10 mouse cellular contexts compared by ENCODE assay signal in genomic region chr9:107464130-107464529, GRCm38 (mm10).
DNase-seq lines count a peak whose midpoint lies in the region; ATAC-seq and TF ChIP-seq lines count a peak whose summit lies in the region.
"Had no signal": no experiment of that assay in that cellular context is flagged by ENCODE, and none has a peak within 500 bp of the region (broad histone marks: within the 10 kb centered on the region; RNA-seq: fewer than 3 reads in every experiment).

No protein-coding gene starts in this region.

- no peaks in the 10 kb centered on the region for H3K27me3 ChIP-seq in heart, embryonic 16.5 days (ENCODE audit: control insufficient read depth, insufficient read depth, low read length)
- H3K27me3 ChIP-seq in forebrain, embryonic 13.5 days: peaks cover 65% of the 10 kb centered on the region
- peaks cover 52% of the 10 kb centered on the region for H3K27me3 ChIP-seq in liver, embryonic 13.5 days
- no peaks in the 10 kb centered on the region for H3K27me3 ChIP-seq in midbrain, postnatal 0 days (ENCODE audit: insufficient read depth, low read length)

- no peak overlapping the region for H3K4me2 ChIP-seq in heart, embryonic 16.5 days (ENCODE audit: low read depth, low read length)
- peak overlapping the region; percentile 2; the same call in 1 of the 2 replicates for H3K4me2 ChIP-seq in forebrain, embryonic 13.5 days
- H3K4me2 ChIP-seq in liver, embryonic 13.5 days: peak overlapping the region; percentile 23
- no peak overlapping the region for H3K4me2 ChIP-seq in midbrain, postnatal 0 days (ENCODE audit: low read depth, low read length, poor library complexity, severe bottlenecking)
- H3K4me2 ChIP-seq: kidney, embryonic 15.5 days had no signal

- no peak for TF ChIP-seq CTCF in midbrain, postnatal 0 days (IDR thresholded peaks at IDR 0.05)

- no peak for ATAC-seq in heart, embryonic 16.5 days (replicated peaks; ENCODE audit: extremely low read depth, insufficient read depth, low FRiP score)
- peak; percentile 29; the same call in 1 of the 2 replicates for ATAC-seq in forebrain, embryonic 13.5 days
- ATAC-seq in liver, embryonic 13.5 days (ENCODE audit: low read depth): peak; percentile 66
- no peak for ATAC-seq in midbrain, postnatal 0 days (ENCODE audit: low FRiP score)
- ATAC-seq: CD4-positive, CD25-positive, alpha-beta regulatory T cell, adult 4 months had no signal

- H3K9me3 ChIP-seq in heart, embryonic 16.5 days (replicated peaks; ENCODE audit: control insufficient read depth, low read length): no peaks in the 10 kb centered on the region
- H3K9me3 ChIP-seq in forebrain, embryonic 13.5 days (replicated peaks): no peaks in the 10 kb centered on the region
- no peaks in the 10 kb centered on the region for H3K9me3 ChIP-seq in liver, embryonic 13.5 days (replicated peaks)
- H3K9me3 ChIP-seq in midbrain, postnatal 0 days (ENCODE audit: low read length): no peaks in the 10 kb centered on the region
- H3K9me3 ChIP-seq: kidney, embryonic 15.5 days had no signal

- no peak overlapping the region for H3K4me3 ChIP-seq in heart, embryonic 16.5 days (ENCODE audit: low read length)
- H3K4me3 ChIP-seq in forebrain, embryonic 13.5 days: no peak overlapping the region
- H3K4me3 ChIP-seq in liver, embryonic 13.5 days (replicated peaks): no peak overlapping the region
- no peak overlapping the region for H3K4me3 ChIP-seq in midbrain, postnatal 0 days (ENCODE audit: low read depth, low read length)
- H3K4me3 ChIP-seq: kidney, embryonic 15.5 days had no signal

- peak overlapping the region; percentile 59; the same call in 1 of the 2 replicates for H3K27ac ChIP-seq in heart, embryonic 16.5 days (ENCODE audit: low read length)
- H3K27ac ChIP-seq in forebrain, embryonic 13.5 days: peak overlapping the region; percentile 65
- no peak overlapping the region for H3K27ac ChIP-seq in liver, embryonic 13.5 days
- H3K27ac ChIP-seq in midbrain, postnatal 0 days (ENCODE audit: low read depth, low read length): peak overlapping the region; percentile 74
- H3K27ac ChIP-seq: kidney, embryonic 15.5 days had no signal

- H3K36me3 ChIP-seq in heart, embryonic 16.5 days (ENCODE audit: control insufficient read depth, insufficient read depth): no peaks in the 10 kb centered on the region
- H3K36me3 ChIP-seq in forebrain, embryonic 13.5 days (ENCODE audit: poor library complexity, severe bottlenecking): no peaks in the 10 kb centered on the region
- H3K36me3 ChIP-seq in liver, embryonic 13.5 days: no peaks in the 10 kb centered on the region
- H3K36me3 ChIP-seq in midbrain, postnatal 0 days (ENCODE audit: insufficient read depth, low read length): no peaks in the 10 kb centered on the region
- H3K36me3 ChIP-seq: kidney, embryonic 15.5 days had no signal

- 11% methylated on average over 9 of the region's 9 CpGs for WGBS in heart, embryonic 16.5 days
- 21% methylated on average over 9 of the region's 9 CpGs for WGBS in forebrain, embryonic 13.5 days
- 7% methylated on average over 9 of the region's 9 CpGs for WGBS in liver, embryonic 13.5 days (ENCODE audit: insufficient replicate concordance)
- 22% methylated on average over 9 of the region's 9 CpGs for WGBS in midbrain, postnatal 0 days

- intact Hi-C loops in heart, postnatal 10 days (cut with DNase I): no loop called here

- H3K4me1 ChIP-seq in heart, embryonic 16.5 days (ENCODE audit: control insufficient read depth, insufficient read depth, low read length): peaks cover 5% of the 10 kb centered on the region; the same call in 1 of the 2 replicates
- peaks cover 30% of the 10 kb centered on the region for H3K4me1 ChIP-seq in forebrain, embryonic 13.5 days
- H3K4me1 ChIP-seq in liver, embryonic 13.5 days (replicated peaks): peaks cover 34% of the 10 kb centered on the region
- peaks cover 5% of the 10 kb centered on the region; the same call in 1 of the 2 replicates for H3K4me1 ChIP-seq in midbrain, postnatal 0 days (ENCODE audit: insufficient read depth, low read length)
- H3K4me1 ChIP-seq: kidney, embryonic 15.5 days had no signal

- no peak overlapping the region for H3K9ac ChIP-seq in heart, embryonic 16.5 days (ENCODE audit: low read length)
- peak overlapping the region; percentile 5; the same call in 1 of the 2 replicates for H3K9ac ChIP-seq in forebrain, embryonic 13.5 days
- no peak overlapping the region; the same call in 1 of the 2 replicates for H3K9ac ChIP-seq in liver, embryonic 13.5 days
- no peak overlapping the region for H3K9ac ChIP-seq in midbrain, postnatal 0 days (replicated peaks; ENCODE audit: low read length, poor library complexity, severe bottlenecking)
- H3K9ac ChIP-seq: kidney, embryonic 15.5 days had no signal

- DNase-seq in heart, postnatal 10 days: no peak
- DNase-seq in liver, embryonic 13.5 days: peak; percentile 69
- peak; percentile 48 for DNase-seq in midbrain, postnatal 0 days (ENCODE audit: low spot score)
- DNase-seq in urinary bladder, postnatal 36 days (ENCODE audit: low spot score in 2 of 2): no peak
- no peak for DNase-seq in adrenal gland, adult (ENCODE audit: inconsistent age in 2 of 2, low spot score in 1 of 2)
- no peak for DNase-seq in spleen, adult 12 weeks (ENCODE audit: low spot score)

Comparison
In these comparisons a context has a peak if more than half of its experiments do, and no peak if none do; other contexts are left out.
1. ATAC-seq: peak in forebrain, embryonic 13.5 days (single experiment) and liver, embryonic 13.5 days (single experiment); none in heart, embryonic 16.5 days (single experiment) and midbrain, postnatal 0 days (single experiment).
2. H3K4me2 ChIP-seq: peak in forebrain, embryonic 13.5 days (single experiment) and liver, embryonic 13.5 days (single experiment); none in heart, embryonic 16.5 days (single experiment) and midbrain, postnatal 0 days (single experiment).
3. DNase-seq: peak in liver, embryonic 13.5 days (single experiment) and midbrain, postnatal 0 days (single experiment); none in heart, postnatal 10 days (0 of 2), urinary bladder, postnatal 36 days (0 of 2), adrenal gland, adult (0 of 2) and spleen, adult 12 weeks (single experiment).